Mouse (Mus musculus): ENCODE measurements around the gene Syngr2. TPM values are rescaled to one million over a fixed set of nuclear protein-coding genes. Genes with fewer than 3 reads are reported as not detected.
"Not testable (repeated sequence)": the region's sequence is repeated elsewhere in the genome, so short reads cannot be mapped to it uniquely, and the experiment has no call there.

Syngr2 gene
- polyA plus RNA-seq, 1 experiment: 68.6 TPM

DNA sequence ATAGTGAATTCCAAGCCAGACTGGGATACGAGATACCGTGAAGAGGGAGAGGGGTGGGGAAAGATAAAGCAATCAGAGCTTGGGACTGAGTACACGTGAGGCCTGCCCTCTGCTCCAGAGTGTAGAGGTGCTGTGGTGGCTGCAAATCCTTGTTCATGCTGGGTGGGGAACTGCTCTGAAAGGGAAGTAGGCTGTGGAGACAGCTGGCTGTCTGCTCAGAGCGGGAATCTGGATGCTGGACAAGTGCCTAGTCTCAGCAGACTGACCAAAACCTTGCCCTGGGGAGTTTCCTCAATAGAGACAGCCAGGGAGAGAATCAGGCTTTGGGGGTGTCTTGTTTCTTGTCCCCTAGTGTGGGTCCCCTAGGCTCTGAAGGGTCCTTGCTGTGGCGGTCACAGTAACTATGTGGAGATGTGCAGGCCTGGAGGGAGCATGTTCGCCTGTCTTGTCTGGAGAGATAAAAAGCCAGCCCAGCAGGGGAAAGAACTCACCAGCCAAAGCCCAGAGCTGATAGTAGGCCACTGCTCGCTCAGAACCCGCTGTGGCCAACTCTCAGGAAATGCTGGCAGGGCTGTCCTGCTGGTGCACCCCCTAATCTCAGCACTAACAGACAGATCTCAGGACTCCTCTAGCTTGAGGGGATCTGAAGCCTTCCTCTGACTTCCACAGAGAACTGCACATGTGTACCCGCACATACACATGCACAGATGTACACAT, 19.6 kb downstream of the Syngr2 start:
- TF ChIP-seq CTCF (IDR thresholded peaks at IDR 0.05; ENCODE audit: borderline replicate concordance, insufficient read depth, low read length) (no peak), POLR2A (IDR thresholded peaks at IDR 0.05; ENCODE audit: low read depth, low read length) (no peak)
- H3K27ac ChIP-seq (ENCODE audit: insufficient read depth, low read length): peak overlapping the region; percentile 39
- H3K4me1 ChIP-seq (ENCODE audit: control insufficient read depth, insufficient read depth, low read length): peaks cover 29% of the 10 kb centered on the region
- no peak overlapping the region for H3K4me3 ChIP-seq (ENCODE audit: insufficient read depth, low read length)

GRCm38 (mm10) chr11:117829671-117830215, 20.3 kb downstream of the Syngr2 start:
- TF ChIP-seq POLR2A (IDR thresholded peaks at IDR 0.05; ENCODE audit: low read depth, low read length) (no peak), CTCF (IDR thresholded peaks at IDR 0.05; ENCODE audit: borderline replicate concordance, insufficient read depth, low read length) (no peak)
- Histone ChIP-seq H3K27ac (ENCODE audit: insufficient read depth, low read length) (no peak overlapping the region), H3K4me3 (ENCODE audit: insufficient read depth, low read length) (no peak overlapping the region), H3K4me1 (ENCODE audit: control insufficient read depth, insufficient read depth, low read length) (peaks cover 27% of the 10 kb centered on the region)

DNA sequence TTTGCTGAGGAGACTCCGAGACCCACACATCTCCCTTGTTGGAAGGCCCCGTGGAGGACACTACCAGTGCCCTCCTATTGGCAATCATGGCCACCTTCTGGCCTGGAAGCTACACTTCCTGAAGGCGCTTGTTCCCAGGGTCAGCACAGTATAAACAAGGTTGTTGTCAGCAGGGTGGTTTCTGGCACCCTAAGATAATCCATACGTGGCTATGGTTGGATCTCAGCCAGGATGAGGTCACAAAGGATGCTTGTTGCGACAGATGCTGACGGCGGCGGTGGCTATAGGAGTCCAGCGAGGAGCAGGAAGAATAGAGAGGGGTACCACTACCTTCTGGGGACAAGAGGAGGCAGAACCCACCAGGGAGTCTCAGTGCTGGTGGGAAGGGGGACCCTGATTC, 20.9 kb downstream of the Syngr2 start:
- Histone ChIP-seq H3K4me1 (ENCODE audit: control insufficient read depth, insufficient read depth, low read length) (peaks cover 27% of the 10 kb centered on the region), H3K27ac (ENCODE audit: insufficient read depth, low read length) (no peak overlapping the region), H3K4me3 (ENCODE audit: insufficient read depth, low read length) (no peak overlapping the region)
- no peak for TF ChIP-seq CTCF (IDR thresholded peaks at IDR 0.05; ENCODE audit: borderline replicate concordance, insufficient read depth, low read length)
- TF ChIP-seq POLR2A (IDR thresholded peaks at IDR 0.05; ENCODE audit: low read depth, low read length): no peak

GRCm38 (mm10) chr11:117832086-117832969, 22.9 kb downstream of the Syngr2 start:
- Histone ChIP-seq H3K27ac (ENCODE audit: insufficient read depth, low read length) (no peak overlapping the region), H3K4me1 (ENCODE audit: control insufficient read depth, insufficient read depth, low read length) (peaks cover 21% of the 10 kb centered on the region), H3K4me3 (ENCODE audit: insufficient read depth, low read length) (no peak overlapping the region)
- no peak for TF ChIP-seq POLR2A (IDR thresholded peaks at IDR 0.05; ENCODE audit: low read depth, low read length)
- peak; percentile 58 for TF ChIP-seq CTCF (IDR thresholded peaks at IDR 0.05; ENCODE audit: borderline replicate concordance, insufficient read depth, low read length)

GRCm38 (mm10) chr11:117833509-117833908, 24.0 kb downstream of the Syngr2 start:
- peaks cover 14% of the 10 kb centered on the region for H3K4me1 ChIP-seq (ENCODE audit: control insufficient read depth, insufficient read depth, low read length)
- H3K27ac ChIP-seq (ENCODE audit: insufficient read depth, low read length); H3K4me3 ChIP-seq (ENCODE audit: insufficient read depth, low read length): not testable (repeated sequence)

DNA sequence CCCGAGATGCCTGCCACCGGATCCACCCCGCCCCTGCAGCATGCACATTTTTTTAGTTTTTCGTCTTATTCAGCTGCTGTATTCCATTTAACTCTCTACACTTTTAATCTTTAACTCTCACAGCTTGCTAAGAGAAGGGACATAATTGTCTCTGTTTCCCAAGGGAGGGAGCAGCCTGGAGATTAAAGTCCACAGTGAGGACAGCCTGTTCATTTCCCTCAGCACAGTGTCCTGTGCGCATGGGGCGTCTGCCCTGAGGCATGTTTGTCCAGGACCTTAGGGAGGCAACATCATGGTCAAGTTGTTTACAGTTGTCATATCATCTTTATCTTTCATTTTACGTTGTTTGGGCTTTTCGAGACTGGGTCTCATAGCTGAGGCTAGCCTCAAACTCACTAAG, 24.6 kb downstream of the Syngr2 start:
- Histone ChIP-seq H3K4me3 (ENCODE audit: insufficient read depth, low read length) (no peak overlapping the region), H3K4me1 (ENCODE audit: control insufficient read depth, insufficient read depth, low read length) (peaks cover 8% of the 10 kb centered on the region; the same call in 1 of the 2 replicates), H3K27ac (ENCODE audit: insufficient read depth, low read length) (no peak overlapping the region)
- TF ChIP-seq CTCF (IDR thresholded peaks at IDR 0.05; ENCODE audit: borderline replicate concordance, insufficient read depth, low read length): no peak
- no peak for TF ChIP-seq POLR2A (IDR thresholded peaks at IDR 0.05; ENCODE audit: low read depth, low read length)

- H3K27ac ChIP-seq (ENCODE audit: insufficient read depth, low read length): no peak overlapping the region
- TF ChIP-seq POLR2A (IDR thresholded peaks at IDR 0.05; ENCODE audit: low read depth, low read length) (no peak), CTCF (IDR thresholded peaks at IDR 0.05; ENCODE audit: borderline replicate concordance, insufficient read depth, low read length) (no peak)
- no peak overlapping the region for H3K4me3 ChIP-seq (ENCODE audit: insufficient read depth, low read length)
- no peaks in the 10 kb centered on the region for H3K4me1 ChIP-seq (ENCODE audit: control insufficient read depth, insufficient read depth, low read length)
These were observed 26.8 kb downstream of the Syngr2 start for GRCm38 (mm10) chr11:117836306-117836705.

GRCm38 (mm10) chr11:117838572-117838971, 29.1 kb downstream of the Syngr2 start:
- peaks cover 4% of the 10 kb centered on the region; the same call in 1 of the 2 replicates for H3K4me1 ChIP-seq (ENCODE audit: control insufficient read depth, insufficient read depth, low read length)
- no peak overlapping the region for H3K27ac ChIP-seq (ENCODE audit: insufficient read depth, low read length)
- TF ChIP-seq POLR2A (IDR thresholded peaks at IDR 0.05; ENCODE audit: low read depth, low read length): no peak
- TF ChIP-seq CTCF (IDR thresholded peaks at IDR 0.05; ENCODE audit: borderline replicate concordance, insufficient read depth, low read length): no peak
- no peak overlapping the region for H3K4me3 ChIP-seq (ENCODE audit: insufficient read depth, low read length)

GRCm38 (mm10) chr11:117839021-117839420, 29.6 kb downstream of the Syngr2 start:
- Histone ChIP-seq H3K4me1 (ENCODE audit: control insufficient read depth, insufficient read depth, low read length) (peaks cover 4% of the 10 kb centered on the region; the same call in 1 of the 2 replicates), H3K27ac (ENCODE audit: insufficient read depth, low read length) (no peak overlapping the region), H3K4me3 (ENCODE audit: insufficient read depth, low read length) (no peak overlapping the region)
- TF ChIP-seq CTCF (IDR thresholded peaks at IDR 0.05; ENCODE audit: borderline replicate concordance, insufficient read depth, low read length) (no peak), POLR2A (IDR thresholded peaks at IDR 0.05; ENCODE audit: low read depth, low read length) (no peak)

DNA sequence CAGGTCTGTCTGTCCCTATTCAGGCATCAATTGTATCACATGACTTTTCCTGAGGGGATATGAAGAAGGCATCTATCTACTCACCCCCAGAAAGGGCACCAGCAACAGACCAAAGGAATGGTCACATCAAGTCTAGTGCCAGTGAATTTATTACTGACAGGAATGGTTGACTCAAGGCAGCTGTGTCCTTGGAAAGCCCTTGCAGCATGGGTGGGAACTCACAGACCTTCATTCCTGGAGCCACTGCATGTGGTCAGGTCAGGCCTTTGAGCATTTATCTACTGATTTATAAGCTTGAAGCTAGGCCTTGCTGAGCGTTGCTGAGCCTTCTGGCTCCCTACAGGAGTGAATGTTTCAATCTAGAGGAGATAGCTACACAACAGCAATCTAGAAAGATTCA, 31.4 kb downstream of the Syngr2 start:
- H3K4me1 ChIP-seq (ENCODE audit: control insufficient read depth, insufficient read depth, low read length): peaks cover 4% of the 10 kb centered on the region; the same call in 1 of the 2 replicates
- no peak for TF ChIP-seq CTCF (IDR thresholded peaks at IDR 0.05; ENCODE audit: borderline replicate concordance, insufficient read depth, low read length)
- no peak for TF ChIP-seq POLR2A (IDR thresholded peaks at IDR 0.05; ENCODE audit: low read depth, low read length)
- H3K27ac ChIP-seq (ENCODE audit: insufficient read depth, low read length): no peak overlapping the region
- no peak overlapping the region for H3K4me3 ChIP-seq (ENCODE audit: insufficient read depth, low read length)
